Mouse (Mus musculus) liver, embryonic 14.5 days (tissue): ENCODE results near the gene Alox8. TPM values are rescaled to one million over a fixed set of nuclear protein-coding genes. Genes with fewer than 3 reads are reported as not detected.
A peak's percentile ranks its signal among the peaks of the same experiment; 100 is the strongest.

Experiments used
- ATAC-seq: fragments of 200-750 bp; cut with Nextera tagmentation; 2 replicates; pipeline ENCODE4 v1.8.0; 2017; ENCODE audit warnings: moderate number of reproducible peaks, mild to moderate bottlenecking, moderate library complexity; ENCODE audit not compliant: insufficient read depth
- DNase-seq, 3 experiments: peaks; one replicate each; pipeline ENCODE4 v3.0.0-alpha.2; 2012 to 2013; ENCODE audit warnings: low read depth in 3 of 3, low spot score in 3 of 3
- H3K27ac ChIP-seq: fragments of 300-500 bp; sonication (generic); 2 replicates; pipeline ENCODE4 v1.5.1; 2014; ENCODE audit warnings: moderate library complexity, mild to moderate bottlenecking, control low read depth, inconsistent platforms
- H3K27me3 ChIP-seq: fragments of 300-500 bp; sonication (generic); 2 replicates; pipeline ENCODE4 v1.6.1; 2014; ENCODE audit warnings: mild to moderate bottlenecking, low read length, moderate library complexity; ENCODE audit not compliant: control insufficient read depth, insufficient read depth
- H3K36me3 ChIP-seq: fragments of 300-500 bp; sonication (generic); replicated peaks from 2 replicates; pipeline ENCODE4 v1.6.1; 2014; ENCODE audit warnings: low read depth; ENCODE audit not compliant: control insufficient read depth, insufficient read depth
- H3K4me1 ChIP-seq, 2 experiments: fragments of 200-500 bp in 1 of 2; fragments of 300-500 bp in 1 of 2; sonication (generic) in 1 of 2; replicated peaks; 2 replicates each; pipeline ENCODE4 v1.6.1; 2012 to 2014; ENCODE audit warnings: antibody characterized with exemption in 1 of 2, inconsistent platforms in 1 of 2, low read length in 1 of 2; ENCODE audit not compliant: control insufficient read depth in 2 of 2, insufficient read depth in 2 of 2
- H3K4me2 ChIP-seq: fragments of 300-500 bp; sonication (generic); 2 replicates; pipeline ENCODE4 v1.6.1; 2014; ENCODE audit warnings: low read depth, mild to moderate bottlenecking, control low read depth, moderate library complexity
- H3K4me3 ChIP-seq, 2 experiments: fragments of 200-500 bp in 1 of 2; fragments of 300-500 bp in 1 of 2; sonication (generic) in 1 of 2; 2 replicates each; pipeline ENCODE4 v1.5.1; 2012 to 2014; ENCODE audit warnings: low read depth in 2 of 2, low read length in 2 of 2, mild to moderate bottlenecking in 2 of 2, control low read depth in 1 of 2, inconsistent platforms in 1 of 2, moderate library complexity in 1 of 2; ENCODE audit not compliant: insufficient read depth in 1 of 2
- H3K9ac ChIP-seq: fragments of 300-500 bp; sonication (generic); replicated peaks from 2 replicates; pipeline ENCODE4 v1.6.1; 2014; ENCODE audit warnings: mild to moderate bottlenecking, control low read depth, moderate library complexity
- H3K9me3 ChIP-seq: fragments of 300-500 bp; sonication (generic); 2 replicates; pipeline ENCODE4 v1.6.1; 2016; ENCODE audit warnings: low read length, mixed read lengths; ENCODE audit not compliant: control insufficient read depth
- CTCF ChIP-seq: IDR thresholded peaks from 2 replicates; pipeline ENCODE4 v1.5.1; 2016; ENCODE audit warnings: antibody characterized with exemption, low read depth, control low read depth
- EP300 ChIP-seq: IDR thresholded peaks from 2 replicates; pipeline ENCODE4 v1.6.1; 2016; ENCODE audit warnings: antibody characterized with exemption, low read depth
- WGBS: fragments of 180-500 bp; shearing (Covaris S2); extraction: QIAGEN DNeasy Blood & Tissue Kit; methylation state at CpG from one replicate; pipeline ENCODE4 v1.1.7; 2014; ENCODE audit not compliant: insufficient replicate concordance; 5-methylcytosine and 5-hydroxymethylcytosine counted together
- polyA plus RNA-seq, 2 experiments: library from polyadenylated mRNA; depleted of rRNA in 1 of 2; stranded (reverse) in 1 of 2; unstranded in 1 of 2; fragments of >200 nt; fragmentation: Nextera tagmentation in 1 of 2; extraction: Ambion mirVana in 1 of 2; gene quantifications; 2 replicates each; pipeline versions ENCODE4 v1.2.1 to v1.2.3; 2012 to 2014

Gene Alox8
- 0.01 and 0.03 TPM in 2 replicates for polyA plus RNA-seq (2012; rRNA removed)
- polyA plus RNA-seq (2014; fragmentation: Nextera tagmentation; extraction: Ambion mirVana) = not detected in 2 replicates

GRCm38 (mm10) chr11:69197743-69198142 is at the start of gene Alox8:
Alox8 (minus strand) TSS chr11:69197843.
- ATAC-seq (no peak), DNase-seq (no peak)
- no peaks in the 10 kb centered on the region for H3K4me1 ChIP-seq
- 29% methylated on average over 6 of the region's 6 CpGs for WGBS
- H3K4me3 ChIP-seq = no peak within 1 kb of the TSS
- no peak within 1 kb of the TSS for H3K27ac ChIP-seq
- H3K36me3 ChIP-seq = no peaks in the 10 kb centered on the region
- TF ChIP-seq CTCF (no peak), EP300 (no peak)
- no peaks in the 10 kb centered on the region for H3K9me3 ChIP-seq
- peaks cover 23% of the 10 kb centered on the region for H3K27me3 ChIP-seq
- no peak within 1 kb of the TSS for H3K4me2 ChIP-seq
- no peak within 1 kb of the TSS for H3K9ac ChIP-seq

GRCm38 (mm10) chr11:69245643-69246042 is 48.0 kb upstream of the Alox8 start:
- DNase-seq (no peak), ATAC-seq (no peak)
- Histone ChIP-seq H3K9me3 (no peaks in the 10 kb centered on the region), H3K4me3 (no peak overlapping the region), H3K27me3 (no peaks in the 10 kb centered on the region), H3K36me3 (no peaks in the 10 kb centered on the region), H3K9ac (no peak overlapping the region), H3K27ac (no peak overlapping the region), H3K4me1 (no peaks in the 10 kb centered on the region), H3K4me2 (no peak overlapping the region)
- TF ChIP-seq EP300 = no peak
- no peak for TF ChIP-seq CTCF
- 8% methylated on average over 2 of the region's 2 CpGs for WGBS

DNA sequence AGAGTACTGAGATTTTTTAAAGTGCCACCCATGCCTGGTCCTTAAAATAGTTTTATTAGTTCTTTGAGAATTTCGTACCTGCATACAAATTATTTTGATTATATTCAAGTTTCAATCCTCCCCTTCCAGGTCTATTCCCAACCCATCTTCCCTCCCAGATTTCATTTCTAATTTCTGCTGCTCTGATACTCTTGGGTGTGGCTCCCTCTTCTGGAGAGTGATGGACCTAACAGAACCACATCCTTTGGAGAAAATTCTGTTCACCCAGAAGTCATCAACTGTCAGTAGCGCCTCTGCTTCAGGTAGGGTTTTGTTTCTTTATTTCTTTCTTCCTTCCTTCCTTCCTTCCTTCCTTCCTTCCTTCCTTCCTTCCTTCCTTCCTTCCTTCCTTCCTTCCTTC is 47.3 kb upstream of the Alox8 start:
- TF ChIP-seq EP300 (no peak), CTCF (peak; percentile 47)
- H3K4me1 ChIP-seq = no peaks in the 10 kb centered on the region
- no peak overlapping the region for H3K9ac ChIP-seq
- no peaks in the 10 kb centered on the region for H3K9me3 ChIP-seq
- no peak overlapping the region for H3K27ac ChIP-seq
- no peak overlapping the region for H3K4me2 ChIP-seq
- DNase-seq = no peak
- no peaks in the 10 kb centered on the region for H3K36me3 ChIP-seq
- no peaks in the 10 kb centered on the region for H3K27me3 ChIP-seq
- no peak for ATAC-seq
- no peak overlapping the region for H3K4me3 ChIP-seq
- WGBS = 8% methylated on average over 2 of the region's 2 CpGs

DNA sequence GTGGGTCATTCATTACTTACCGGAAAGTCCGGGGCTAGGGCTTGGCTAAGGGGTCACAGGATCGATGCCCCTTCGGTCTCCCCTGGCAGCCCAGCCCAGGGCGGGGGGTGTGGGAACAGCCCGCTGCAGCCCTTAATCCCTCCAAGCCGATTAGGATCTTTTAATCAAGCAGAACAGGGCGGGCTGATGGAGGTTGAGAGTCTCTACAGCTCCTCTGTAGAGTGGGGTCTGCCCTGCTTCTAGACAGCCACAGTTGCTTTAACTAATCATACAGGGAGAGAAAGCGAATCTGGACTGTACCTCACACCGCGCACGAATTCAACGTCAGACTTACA is 39.2 kb upstream of the Alox8 start, which contains the start of gene Gucy2e:
Gucy2e (minus strand) TSS at position 111 of the 335 bp plus-strand sequence.
- TF ChIP-seq CTCF = no peak
- no peak for TF ChIP-seq EP300
- Histone ChIP-seq H3K9me3 (no peaks in the 10 kb centered on the region), H3K4me2 (peak within 1 kb of the TSS; percentile 55), H3K4me1 (peaks cover 0 to 4% of the 10 kb centered on the region in 2 experiments; a peak in 2 of 4 replicates), H3K4me3 (peak within 1 kb of the TSS in 1 of 2 experiments; percentile 39; a peak in 2 of 4 replicates), H3K27me3 (peaks cover 36% of the 10 kb centered on the region), H3K36me3 (no peaks in the 10 kb centered on the region), H3K27ac (no peak within 1 kb of the TSS), H3K9ac (no peak within 1 kb of the TSS)
- ATAC-seq (no peak), DNase-seq (no peak)
- 22% methylated on average over 13 of the region's 13 CpGs for WGBS

DNA sequence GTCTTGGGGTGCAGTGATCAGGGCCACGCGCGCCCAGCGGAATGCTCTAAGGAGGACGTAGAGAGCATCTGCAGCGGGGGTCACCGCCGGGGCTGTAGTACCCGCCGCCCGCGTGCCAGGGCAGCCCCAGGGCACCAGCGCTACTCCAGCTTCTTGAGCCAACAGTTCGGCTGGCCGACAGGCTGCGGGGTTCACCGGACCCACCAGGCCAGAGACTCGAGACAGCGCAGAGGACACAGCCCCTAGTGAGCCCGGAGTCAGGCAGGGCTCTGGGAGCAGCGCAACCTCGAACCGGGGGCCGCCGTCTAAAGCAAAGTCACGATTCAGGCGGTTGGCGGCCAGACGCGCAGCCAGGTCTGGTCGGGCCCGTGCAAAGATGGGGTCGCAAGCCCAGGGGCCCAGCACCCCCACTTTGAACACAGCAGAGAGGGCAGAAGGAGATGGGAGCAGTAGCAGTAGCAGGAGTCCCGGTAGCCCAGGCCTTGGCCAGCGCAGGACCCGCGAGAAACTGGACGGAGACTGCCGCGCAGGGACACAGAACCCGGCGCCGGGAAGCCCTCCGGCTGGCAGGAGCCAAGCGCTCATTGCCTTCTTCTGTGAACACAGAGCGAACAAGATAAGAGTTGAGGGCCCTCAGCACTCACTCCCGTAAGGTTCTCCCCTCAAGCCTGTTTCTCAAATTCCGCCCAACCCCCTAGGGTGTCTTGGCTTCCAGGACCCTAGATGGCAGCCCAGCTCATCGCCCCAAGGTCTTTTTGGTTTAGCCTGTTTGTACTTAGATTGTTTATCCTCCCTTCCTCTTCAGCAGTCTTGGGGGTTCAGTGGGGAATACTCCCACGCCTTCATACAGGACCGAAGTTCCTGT is 38.6 kb upstream of the Alox8 start:
- ATAC-seq = no peak
- Histone ChIP-seq H3K4me3 (peak overlapping the region in 1 of 2 experiments; percentile 39; a peak in 2 of 4 replicates), H3K4me1 (peaks cover 0 to 4% of the 10 kb centered on the region in 2 experiments; a peak in 2 of 4 replicates), H3K27me3 (peaks cover 36% of the 10 kb centered on the region), H3K9me3 (no peaks in the 10 kb centered on the region), H3K36me3 (no peaks in the 10 kb centered on the region), H3K9ac (no peak overlapping the region), H3K27ac (no peak overlapping the region), H3K4me2 (peak overlapping the region; percentile 55)
- no peak for DNase-seq
- TF ChIP-seq CTCF (no peak), EP300 (no peak)
- WGBS = 8% methylated on average over 51 of the region's 51 CpGs
